Mouse (Mus musculus) MEL (cell line): ENCODE measurements at regions not wholly inside any gene's neighbourhood (a gene's known extent, or its start where the extent isn't known, plus 50 kb on each side); places are given as distances from the start of the nearest gene placed in this dataset.
A peak's percentile ranks its signal among the peaks of the same experiment; 100 is the strongest.

Experiments
- DNase-seq: peaks from one replicate; pipeline ENCODE4 v3.0.0; 2011; ENCODE audit warnings: low read depth, low spot score
- H3K27ac ChIP-seq: 2 replicates; pipeline ENCODE4 v1.5.1; 2012; ENCODE audit warnings: low read depth, mild to moderate bottlenecking, control low read depth, low read length, moderate library complexity; ENCODE audit not compliant: control insufficient read depth
- H3K27me3 ChIP-seq, 2 experiments: fragments of 150-350 bp in 1 of 2; sonication (generic) in 1 of 2; 2 replicates each; pipeline ENCODE4 v1.6.1; 2012; ENCODE audit warnings: low read length in 2 of 2, mild to moderate bottlenecking in 2 of 2, improper control_type of control experiment in 1 of 2, moderate library complexity in 1 of 2; ENCODE audit not compliant: insufficient read depth in 2 of 2, control insufficient read depth in 1 of 2
- H3K36me3 ChIP-seq, 2 experiments: 2 replicates each; pipeline ENCODE4 v1.6.1; 2012 to 2014; ENCODE audit warnings: low read length in 2 of 2, improper control_type of control experiment in 1 of 2, inconsistent platforms in 1 of 2, mild to moderate bottlenecking in 1 of 2; ENCODE audit not compliant: insufficient read depth in 2 of 2, control insufficient read depth in 1 of 2
- H3K4me1 ChIP-seq, 2 experiments: fragments of 150-350 bp in 1 of 2; sonication (generic) in 1 of 2; 2 replicates each; pipeline ENCODE4 v1.6.1; 2012; ENCODE audit warnings: low read length in 2 of 2, improper control_type of control experiment in 1 of 2, mild to moderate bottlenecking in 1 of 2; ENCODE audit not compliant: insufficient read depth in 2 of 2, control insufficient read depth in 1 of 2
- H3K4me3 ChIP-seq, 2 experiments: fragments of 150-350 bp in 1 of 2; sonication (generic) in 1 of 2; 2 replicates each; pipeline ENCODE4 v1.5.1; 2012; ENCODE audit warnings: low read depth in 2 of 2, low read length in 2 of 2, mild to moderate bottlenecking in 2 of 2, moderate library complexity in 2 of 2, control low read depth in 1 of 2, improper control_type of control experiment in 1 of 2; ENCODE audit not compliant: control insufficient read depth in 1 of 2, insufficient read depth in 1 of 2
- H3K79me2 ChIP-seq: 2 replicates; pipeline ENCODE4 v1.6.1; 2012; ENCODE audit warnings: mild to moderate bottlenecking, low read length, moderate library complexity; ENCODE audit not compliant: control insufficient read depth, poor library complexity, insufficient read depth
- H3K9ac ChIP-seq: 2 replicates; pipeline ENCODE4 v1.6.1; 2012; ENCODE audit warnings: low read depth, mild to moderate bottlenecking, control low read depth, low read length, moderate library complexity; ENCODE audit not compliant: control insufficient read depth, poor library complexity, severe bottlenecking
- H3K9me3 ChIP-seq: fragments of 150-350 bp; sonication (generic); replicated peaks from 2 replicates; pipeline ENCODE4 v1.6.1; 2012; ENCODE audit warnings: mild to moderate bottlenecking, low read length, improper control_type of control experiment, moderate library complexity; ENCODE audit not compliant: insufficient read depth
- CHD1 ChIP-seq: IDR thresholded peaks from 2 replicates; pipeline ENCODE4 v1.6.1; 2012; ENCODE audit warnings: low read depth, mild to moderate bottlenecking, inconsistent platforms, low read length, improper control_type of control experiment
- CTCF ChIP-seq, 3 experiments: IDR thresholded peaks in 2 of 3; conservative IDR thresholded peaks in 1 of 3; 2 replicates each; pipeline ENCODE4 v1.5.1; 2011 to 2012; ENCODE audit warnings: low read length in 3 of 3, low read depth in 2 of 3, mild to moderate bottlenecking in 2 of 3, improper control_type of control experiment in 1 of 3, inconsistent platforms in 1 of 3, mixed read lengths in 1 of 3, moderate library complexity in 1 of 3; ENCODE audit not compliant: control insufficient read depth in 1 of 3, insufficient read depth in 1 of 3, poor library complexity in 1 of 3, severe bottlenecking in 1 of 3
- ELF1 ChIP-seq: IDR thresholded peaks from 2 replicates; pipeline ENCODE4 v1.6.1; 2014; ENCODE audit warnings: low read depth, mild to moderate bottlenecking, inconsistent platforms, low read length, improper control_type of control experiment, moderate library complexity
- ETS1 ChIP-seq: IDR thresholded peaks from 2 replicates; pipeline ENCODE4 v1.6.1; 2012; ENCODE audit warnings: low read depth, mild to moderate bottlenecking, inconsistent platforms, low read length, improper control_type of control experiment, moderate library complexity
- HCFC1 ChIP-seq: IDR thresholded peaks from 2 replicates; pipeline ENCODE4 v1.6.1; 2012; ENCODE audit warnings: low read depth, mild to moderate bottlenecking, inconsistent platforms, low read length, improper control_type of control experiment, moderate library complexity
- KAT2A ChIP-seq: conservative IDR thresholded peaks from 2 replicates; pipeline ENCODE4 v1.6.1; 2012; ENCODE audit warnings: low read depth, low read length, improper control_type of control experiment, inconsistent platforms
- MAZ ChIP-seq: IDR thresholded peaks from 2 replicates; pipeline ENCODE4 v1.6.1; 2012; ENCODE audit warnings: low read depth, mild to moderate bottlenecking, inconsistent platforms, low read length, improper control_type of control experiment
- MEF2A ChIP-seq: IDR thresholded peaks from 2 replicates; pipeline ENCODE4 v1.6.1; 2014; ENCODE audit warnings: low read depth, mild to moderate bottlenecking, inconsistent platforms, low read length, improper control_type of control experiment; ENCODE audit not compliant: poor library complexity, insufficient replicate concordance, severe bottlenecking; ENCODE audit errors: extremely low read depth
- MXI1 ChIP-seq: IDR thresholded peaks from 2 replicates; pipeline ENCODE4 v1.6.1; 2011; ENCODE audit warnings: mild to moderate bottlenecking, low read depth, low read length, improper control_type of control experiment
- MYC ChIP-seq: IDR thresholded peaks from 2 replicates; pipeline ENCODE4 v1.6.1; 2011; ENCODE audit warnings: low read depth, mild to moderate bottlenecking, low read length, improper control_type of control experiment, moderate library complexity
- RAD21 ChIP-seq: IDR thresholded peaks from 2 replicates; pipeline ENCODE4 v1.6.1; 2011; ENCODE audit warnings: mild to moderate bottlenecking, low read depth, low read length, improper control_type of control experiment
- RCOR1 ChIP-seq: IDR thresholded peaks from 2 replicates; pipeline ENCODE4 v1.6.1; 2012; ENCODE audit warnings: low read depth, mild to moderate bottlenecking, inconsistent platforms, low read length, improper control_type of control experiment
- SMC3 ChIP-seq: IDR thresholded peaks from 2 replicates; pipeline ENCODE4 v1.6.1; 2011; ENCODE audit warnings: low read depth, low read length, improper control_type of control experiment
- TAL1 ChIP-seq: IDR thresholded peaks from 2 replicates; pipeline ENCODE4 v1.6.1; 2012; ENCODE audit warnings: mild to moderate bottlenecking, inconsistent platforms, low read length, moderate library complexity, mixed read lengths
- TBP ChIP-seq: IDR thresholded peaks from 2 replicates; pipeline ENCODE4 v1.8.0; 2011; ENCODE audit warnings: low read depth, low read length, improper control_type of control experiment
- UBTF ChIP-seq: IDR thresholded peaks from 2 replicates; pipeline ENCODE4 v1.6.1; 2012; ENCODE audit warnings: low read depth, mild to moderate bottlenecking, inconsistent platforms, low read length, improper control_type of control experiment, moderate library complexity, borderline replicate concordance; ENCODE audit not compliant: insufficient read depth
- USF1 ChIP-seq: IDR thresholded peaks from 2 replicates; pipeline ENCODE4 v1.6.1; 2014; ENCODE audit warnings: low read depth, mild to moderate bottlenecking, inconsistent platforms, low read length, improper control_type of control experiment, moderate library complexity
- ZC3H11A ChIP-seq: IDR thresholded peaks from 2 replicates; pipeline ENCODE4 v1.6.1; 2012; ENCODE audit warnings: low read depth, mild to moderate bottlenecking, inconsistent platforms, low read length, improper control_type of control experiment
- ZNF384 ChIP-seq: IDR thresholded peaks from 2 replicates; pipeline ENCODE4 v1.6.1; 2012; ENCODE audit warnings: low read depth, mild to moderate bottlenecking, inconsistent platforms, low read length, improper control_type of control experiment

- no peak overlapping the region for H3K4me3 ChIP-seq
- no peaks in the 10 kb centered on the region for H3K36me3 ChIP-seq
- H3K9ac ChIP-seq: no peak overlapping the region
- H3K9me3 ChIP-seq: no peaks in the 10 kb centered on the region
- TF ChIP-seq MAZ (no peak), ELF1 (no peak), MEF2A (no peak), ETS1 (no peak), ZC3H11A (no peak), HCFC1 (no peak), MYC (no peak), KAT2A (no peak), CHD1 (no peak), USF1 (no peak), MXI1 (no peak), TBP (no peak), TAL1 (no peak), UBTF (no peak), RCOR1 (no peak), SMC3 (no peak)
- TF ChIP-seq, all 39 proteins: peak for 0
- H3K27me3 ChIP-seq: no peaks in the 10 kb centered on the region; a peak in 1 of 4 replicates
- DNase-seq: no peak
- no peak overlapping the region for H3K27ac ChIP-seq
- H3K4me1 ChIP-seq: peaks cover 0 to 3% of the 10 kb centered on the region in 2 experiments; a peak in 2 of 4 replicates
- no peaks in the 10 kb centered on the region for H3K79me2 ChIP-seq
These were observed 436.4 kb downstream of the Fut8 start for GRCm38 (mm10) chr12:77674352-77674751.

GRCm38 (mm10) chr12:77674755-77675154, 436.8 kb downstream of the Fut8 start:
- H3K4me1 ChIP-seq: peaks cover 0 to 3% of the 10 kb centered on the region in 2 experiments; a peak in 2 of 4 replicates
- no peaks in the 10 kb centered on the region for H3K79me2 ChIP-seq
- TF ChIP-seq SMC3: peak; percentile 95
- TF ChIP-seq RAD21: peak; percentile 73
- TF ChIP-seq CTCF (IDR thresholded peaks at IDR 0.05 in 2 of 3, conservative IDR thresholded peaks at IDR 0.05 in 1 of 3; ENCODE audit: control insufficient read depth in 1 of 3, insufficient read depth in 1 of 3, low read depth in 2 of 3, low read length in 3 of 3, poor library complexity in 1 of 3, severe bottlenecking in 1 of 3): peak; percentile 77 to 83 (median 79)
- TF ChIP-seq ZC3H11A: peak; percentile 74
- TF ChIP-seq ZNF384: no peak
- H3K9me3 ChIP-seq: no peaks in the 10 kb centered on the region
- no peaks in the 10 kb centered on the region for H3K36me3 ChIP-seq
- no peaks in the 10 kb centered on the region; a peak in 1 of 4 replicates for H3K27me3 ChIP-seq
- H3K4me3 ChIP-seq: no peak overlapping the region
- DNase-seq: peak; percentile 76
- no peak overlapping the region for H3K27ac ChIP-seq
- H3K9ac ChIP-seq: no peak overlapping the region
